Mouse (Mus musculus) adrenal gland, postnatal 36 days (tissue): ENCODE data around the gene Syn2. TPM values are rescaled to one million over a fixed set of nuclear protein-coding genes. Genes with fewer than 3 reads are reported as not detected.

Experiments
- DNase-seq, 2 experiments: peaks; one replicate each; pipeline ENCODE4 v3.0.0; 2021; ENCODE audit warnings: mixed read lengths in 1 of 2
- microRNA-seq: library from miRNA; unstranded; fragments of <30 nt; microRNA quantifications from one replicate; pipeline ENCODE4 v1.2.0, GENCODE M21; 2021
- total RNA-seq, 2 experiments: library from RNA; stranded (reverse); gene quantifications; 2 replicates each; pipeline ENCODE4 v1.2.3; 2021

Gene Syn2
- total RNA-seq, 2 experiments from 2014 or later = 14.2 to 19.5 TPM

DNA sequence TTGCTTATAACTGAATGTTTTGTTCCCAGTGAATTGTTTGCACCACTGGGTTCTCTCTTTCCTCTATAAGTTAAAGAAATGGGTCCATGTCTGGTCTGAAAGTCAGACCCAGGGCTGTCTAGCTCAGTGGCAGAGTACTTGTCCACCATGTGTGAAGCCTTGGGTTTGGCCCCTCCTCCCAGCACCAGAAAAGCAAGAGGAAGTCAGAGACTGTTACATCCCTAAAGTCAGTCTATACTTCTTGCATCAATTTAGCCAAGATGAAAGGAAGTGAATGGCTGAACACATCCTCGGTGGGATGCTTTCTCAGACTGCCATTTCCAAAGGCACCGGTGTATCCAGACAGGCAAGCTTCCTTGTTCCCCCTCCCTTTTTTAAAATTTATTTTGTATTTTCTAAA, 156.4 kb downstream of the Syn2 start:
- no peak for DNase-seq

GRCm38 (mm10) chr6:115291823-115292222, 157.1 kb downstream of the Syn2 start:
- no peak for DNase-seq

DNA sequence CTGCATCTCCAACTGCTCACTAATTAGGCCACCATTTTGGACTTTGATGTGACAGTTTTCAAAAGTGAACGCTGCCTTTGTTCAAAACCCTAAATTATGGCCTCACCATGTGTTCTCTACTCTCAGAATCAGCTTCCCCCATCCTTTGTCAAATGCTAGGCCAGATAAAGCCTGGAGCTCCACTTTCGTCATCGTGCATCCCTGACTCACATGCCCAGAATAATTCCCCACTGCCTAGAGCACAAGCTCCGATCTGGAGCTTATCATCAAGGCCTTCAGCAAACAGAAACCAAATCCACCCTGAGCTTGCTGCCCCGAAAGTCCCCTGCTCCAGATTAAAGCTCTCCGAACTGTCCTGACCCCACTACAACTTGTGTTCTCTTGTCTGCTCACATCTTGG, 157.9 kb downstream of the Syn2 start:
- DNase-seq = peak; percentile 32 to 36

GRCm38 (mm10) chr6:115293877-115294276, 159.2 kb downstream of the Syn2 start:
- DNase-seq = peak in 1 of 2 experiments; percentile 13

GRCm38 (mm10) chr6:115307134-115307533, 172.4 kb downstream of the Syn2 start:
- DNase-seq = no peak

DNA sequence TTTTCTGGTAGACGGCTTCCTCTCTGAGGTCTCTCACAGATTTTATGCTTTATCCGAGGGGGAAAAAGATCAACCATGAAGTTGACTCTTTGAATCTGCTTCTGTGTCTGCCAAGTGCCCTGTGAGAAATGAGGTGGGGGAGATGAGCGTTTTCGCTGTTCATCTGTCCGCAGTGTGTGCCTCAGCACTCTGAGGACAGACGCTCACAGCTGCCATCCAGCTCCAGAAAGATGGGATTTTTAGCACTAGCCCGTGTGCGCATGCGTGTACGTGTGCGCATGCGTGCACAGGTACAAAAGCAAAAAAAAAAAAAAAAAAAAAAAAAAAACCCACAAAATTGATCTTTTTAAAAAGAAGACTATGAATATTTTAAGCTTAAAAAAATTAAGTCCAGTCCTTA, 178.1 kb downstream of the Syn2 start:
- DNase-seq = no peak

DNA sequence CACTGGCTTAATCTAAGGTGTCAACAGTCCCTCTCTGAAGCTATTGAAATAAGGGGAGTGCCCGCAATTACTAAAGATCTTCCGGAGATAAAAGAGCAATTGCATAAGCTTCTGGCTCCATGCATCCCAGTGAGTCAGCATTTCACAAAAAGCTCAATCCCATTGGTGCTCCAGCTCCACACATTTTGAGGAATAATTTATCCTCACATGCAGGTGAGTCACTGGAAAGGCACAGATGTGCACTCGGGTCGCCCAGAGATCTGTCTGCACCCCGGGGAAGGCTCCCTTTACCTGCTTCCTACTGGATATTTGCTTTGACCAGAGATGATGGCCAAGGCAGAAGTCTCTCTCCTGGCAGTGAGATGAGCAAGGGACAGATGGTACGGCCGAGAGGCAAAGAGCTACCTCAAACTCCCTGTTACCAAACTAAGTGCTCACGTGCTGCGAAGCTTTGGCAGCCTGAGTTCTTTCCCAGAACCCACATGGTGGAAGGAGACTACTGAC, 178.6 kb downstream of the Syn2 start:
- DNase-seq = peak in 1 of 2 experiments; percentile 18

DNA sequence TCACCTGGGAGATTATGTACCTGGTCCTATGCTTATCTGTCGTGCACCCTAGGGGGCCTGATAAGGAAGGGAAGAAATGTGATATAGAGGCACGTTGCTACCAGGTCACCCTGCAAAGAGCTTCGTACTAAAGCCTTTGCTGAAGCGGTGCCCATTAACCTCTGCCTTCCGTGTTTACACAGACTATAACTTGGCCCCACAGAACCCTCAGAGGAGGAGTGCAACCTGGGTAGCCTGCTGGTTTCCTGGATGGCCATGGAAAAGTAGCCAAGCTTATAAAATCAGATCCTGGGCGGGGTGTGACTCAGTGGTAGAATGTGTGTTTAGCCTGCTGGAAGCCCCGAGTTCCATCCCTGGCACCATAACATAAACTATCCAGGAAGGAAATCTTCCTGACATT, 179.2 kb downstream of the Syn2 start:
- no peak for DNase-seq

DNA sequence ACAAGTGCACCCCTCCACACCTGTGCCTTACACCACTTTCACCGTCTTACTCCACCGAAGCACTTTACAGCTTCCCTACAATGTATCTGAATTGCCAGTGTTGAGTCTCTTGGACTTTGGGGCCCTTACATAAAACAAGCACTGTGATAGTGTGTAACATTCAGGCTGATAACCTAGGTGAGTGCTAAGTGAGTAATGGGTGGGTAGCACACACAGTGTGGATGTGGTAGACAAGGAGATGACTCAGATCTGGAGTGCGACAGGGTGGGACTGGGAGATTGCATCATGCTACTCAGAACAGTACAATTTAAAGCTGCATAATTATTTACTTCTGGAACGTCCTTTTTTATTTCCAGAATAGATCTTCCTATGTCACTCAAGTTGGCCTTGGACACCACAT, 181.1 kb downstream of the Syn2 start:
- DNase-seq = no peak

GRCm38 (mm10) chr6:115316811-115317221, 182.1 kb downstream of the Syn2 start:
- DNase-seq = no peak

DNA sequence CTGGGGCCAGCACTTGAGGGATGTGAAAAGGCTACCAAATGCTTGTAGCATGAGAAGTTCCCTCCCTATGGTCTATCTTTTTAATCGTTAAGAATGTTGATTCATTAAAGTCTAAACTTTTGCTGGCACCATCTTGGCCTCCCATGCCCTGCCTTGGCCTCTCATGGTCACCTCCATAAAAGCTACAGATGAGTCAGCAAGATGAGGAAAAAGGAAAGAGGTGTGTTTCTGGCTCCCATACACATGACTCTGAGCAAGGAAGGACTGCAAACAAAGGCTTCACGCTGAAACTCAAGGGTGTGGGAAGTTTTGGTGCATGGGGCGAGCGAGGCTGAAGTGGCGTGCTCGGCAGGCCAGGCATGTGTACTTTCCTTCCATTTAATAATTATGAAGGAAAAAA, 184.1 kb downstream of the Syn2 start:
- peak in 1 of 2 experiments; percentile 20 for DNase-seq

- no peak for DNase-seq
Measured at GRCm38 (mm10) chr6:115319686-115320085, 185.0 kb downstream of the Syn2 start.

GRCm38 (mm10) chr6:115320927-115321714, 186.4 kb downstream of the Syn2 start:
- DNase-seq = no peak

GRCm38 (mm10) chr6:115321883-115322351, 187.2 kb downstream of the Syn2 start:
- DNase-seq = no peak

- DNase-seq = peak in 1 of 2 experiments; percentile 3
Measured at GRCm38 (mm10) chr6:115322956-115323355, 188.3 kb downstream of the Syn2 start.

DNA sequence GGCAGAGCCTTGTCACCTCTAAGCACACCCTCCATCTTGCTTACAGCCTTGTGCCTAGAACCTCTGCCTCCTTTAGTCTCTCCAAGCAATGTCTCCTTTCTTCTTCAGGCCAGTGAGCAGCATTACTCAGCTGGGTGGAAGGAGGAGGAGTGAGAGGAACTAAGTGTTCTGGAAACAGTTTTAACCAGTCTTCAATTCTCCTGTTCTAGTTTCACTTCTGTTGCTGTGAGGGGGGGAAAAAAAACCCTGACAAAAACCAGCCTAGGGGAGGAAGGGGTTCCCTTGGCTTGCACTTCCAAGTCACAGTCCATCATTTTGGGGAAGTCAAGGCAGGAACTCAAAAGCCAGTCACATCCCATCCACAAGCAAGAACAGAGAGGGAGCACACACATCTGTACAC, 196.3 kb downstream of the Syn2 start:
- no peak for DNase-seq

Small RNA genes lying within 50 kb of the gene (microRNA-seq; reads per million reads assigned to microRNA genes)
- not detected for gene Gm24767

Other genes with a start within 250 kb of the Syn2 start
- gene Vgll4, start 164.9 kb upstream of the Syn2 start, total RNA-seq = 10 to 100 TPM; 54.7 to 57.4 TPM
- gene Tamm41, start 97.0 kb upstream of the Syn2 start, total RNA-seq = 10 to 100 TPM; 12.3 to 19.5 TPM
- not detected for gene Gm17482, start 92.4 kb downstream of the Syn2 start, total RNA-seq
- gene Timp4, start 117.3 kb downstream of the Syn2 start, total RNA-seq = 1 to 10 TPM; 3.9 to 7.5 TPM
- gene Pparg, start 226.0 kb downstream of the Syn2 start, total RNA-seq = 10 to 100 TPM; 50.4 to 65.3 TPM